Mouse (Mus musculus): ENCODE measurements at regions not wholly inside any gene's neighbourhood (a gene's known extent, or its start where the extent isn't known, plus 50 kb on each side); places are given as distances from the start of the nearest gene placed in this dataset.
A peak's percentile ranks its signal among the peaks of the same experiment; 100 is the strongest.

DNA sequence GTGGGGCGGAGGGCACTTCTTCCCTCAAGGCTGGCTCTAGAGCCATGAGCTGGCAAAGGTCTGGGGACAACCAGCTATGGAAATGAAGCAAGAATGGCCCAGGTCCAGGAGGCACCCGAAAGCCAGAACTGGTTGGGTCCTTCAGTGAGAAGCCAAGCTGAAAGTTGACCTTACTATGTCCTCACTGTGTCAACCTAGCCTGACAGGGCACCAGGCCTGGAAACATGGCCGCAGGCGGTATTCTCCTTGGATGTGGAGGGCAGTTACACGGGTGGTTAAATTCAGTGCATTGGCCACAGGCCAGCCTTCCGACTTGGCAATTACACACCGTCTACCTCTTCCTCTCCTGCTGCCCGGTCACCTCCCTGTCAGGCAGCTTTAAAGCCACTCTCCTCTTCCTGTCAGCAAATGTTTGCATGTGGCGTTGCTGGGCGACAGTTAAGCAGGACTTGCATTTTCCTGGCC, 116.7 kb downstream of the H2al1j start:
- peak; percentile 92 for DNase-seq
- TF ChIP-seq CTCF (conservative IDR thresholded peaks at IDR 0.05; ENCODE audit: insufficient read depth, insufficient read length, low read depth, low read length), result no peak
- 25% methylated on average over 10 of the region's 10 CpGs for WGBS
- Histone ChIP-seq H3K27me3 (replicated peaks; ENCODE audit: control insufficient read depth, insufficient read depth, low read length) (no peaks in the 10 kb centered on the region), H3K27ac (ENCODE audit: insufficient read depth, low read depth, low read length) (no peak overlapping the region), H3K4me1 (ENCODE audit: control insufficient read depth, insufficient read depth, low read length) (peaks cover 4% of the 10 kb centered on the region; the same call in 1 of the 2 replicates), H3K4me3 (ENCODE audit: insufficient read depth, low read depth, low read length) (no peak overlapping the region), H3K36me3 (ENCODE audit: control insufficient read depth, insufficient read depth, low read length) (no peaks in the 10 kb centered on the region)

- WGBS, result 68% methylated on average over 3 of the region's 4 CpGs
These were observed 121.1 kb downstream of the H2al1j start for GRCm38 (mm10) chrX:11448711-11449110.

DNA sequence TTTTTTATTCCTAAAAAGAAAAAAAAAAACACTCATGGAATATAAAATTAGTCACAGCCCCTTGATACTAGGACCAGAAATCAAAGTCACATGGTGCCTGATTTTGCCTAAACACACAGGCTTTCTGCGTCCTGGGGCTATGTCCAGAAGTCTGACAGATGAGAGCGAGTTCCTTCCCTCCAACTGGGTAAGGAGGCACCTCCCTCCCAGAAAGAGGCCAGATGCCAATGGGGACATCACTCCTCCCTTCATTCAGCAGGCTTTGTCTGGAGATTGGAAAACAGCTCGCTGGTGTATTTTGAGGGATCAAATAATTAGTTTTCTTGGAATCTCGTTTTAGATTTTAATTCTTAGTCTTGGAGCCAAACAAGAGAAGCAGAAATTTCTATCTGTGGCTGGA, 130.9 kb downstream of the H2al1j start:
- Histone ChIP-seq H3K4me3 (ENCODE audit: insufficient read depth, low read depth, low read length) (no peak overlapping the region), H3K27me3 (replicated peaks; ENCODE audit: control insufficient read depth, insufficient read depth, low read length) (no peaks in the 10 kb centered on the region), H3K36me3 (ENCODE audit: control insufficient read depth, insufficient read depth, low read length) (no peaks in the 10 kb centered on the region), H3K27ac (ENCODE audit: insufficient read depth, low read depth, low read length) (no peak overlapping the region), H3K4me1 (ENCODE audit: control insufficient read depth, insufficient read depth, low read length) (no peaks in the 10 kb centered on the region)
- WGBS, result 65% methylated on average over 4 of the region's 4 CpGs
- TF ChIP-seq CTCF (conservative IDR thresholded peaks at IDR 0.05; ENCODE audit: insufficient read depth, insufficient read length, low read depth, low read length), result no peak
- no peak for TF ChIP-seq POLR2A (IDR thresholded peaks at IDR 0.05; ENCODE audit: low read depth, low read length)
- no peak for DNase-seq

More at GRCm38 (mm10) chrX:11448711-11449110, 121.1 kb downstream of the H2al1j start:
- TF ChIP-seq CTCF (conservative IDR thresholded peaks at IDR 0.05; ENCODE audit: insufficient read depth, insufficient read length, low read depth, low read length) (no peak), POLR2A (IDR thresholded peaks at IDR 0.05; ENCODE audit: low read depth, low read length) (no peak)
- Histone ChIP-seq H3K27me3 (replicated peaks; ENCODE audit: control insufficient read depth, insufficient read depth, low read length) (no peaks in the 10 kb centered on the region), H3K4me1 (ENCODE audit: control insufficient read depth, insufficient read depth, low read length) (no peaks in the 10 kb centered on the region), H3K36me3 (ENCODE audit: control insufficient read depth, insufficient read depth, low read length) (no peaks in the 10 kb centered on the region), H3K27ac (ENCODE audit: insufficient read depth, low read depth, low read length) (no peak overlapping the region), H3K4me3 (ENCODE audit: insufficient read depth, low read depth, low read length) (no peak overlapping the region)
- peak; percentile 24 for DNase-seq

GRCm38 (mm10) chrX:11463955-11464511, 136.4 kb downstream of the H2al1j start:
- Histone ChIP-seq H3K27ac (ENCODE audit: insufficient read depth, low read depth, low read length) (no peak overlapping the region), H3K4me1 (ENCODE audit: control insufficient read depth, insufficient read depth, low read length) (no peaks in the 10 kb centered on the region), H3K36me3 (ENCODE audit: control insufficient read depth, insufficient read depth, low read length) (no peaks in the 10 kb centered on the region), H3K27me3 (replicated peaks; ENCODE audit: control insufficient read depth, insufficient read depth, low read length) (no peaks in the 10 kb centered on the region), H3K4me3 (ENCODE audit: insufficient read depth, low read depth, low read length) (no peak overlapping the region)
- peak; percentile 21 for DNase-seq
- WGBS, result 55% methylated on average over 3 of the region's 3 CpGs
- TF ChIP-seq POLR2A (IDR thresholded peaks at IDR 0.05; ENCODE audit: low read depth, low read length) (no peak), CTCF (conservative IDR thresholded peaks at IDR 0.05; ENCODE audit: insufficient read depth, insufficient read length, low read depth, low read length) (no peak)

DNA sequence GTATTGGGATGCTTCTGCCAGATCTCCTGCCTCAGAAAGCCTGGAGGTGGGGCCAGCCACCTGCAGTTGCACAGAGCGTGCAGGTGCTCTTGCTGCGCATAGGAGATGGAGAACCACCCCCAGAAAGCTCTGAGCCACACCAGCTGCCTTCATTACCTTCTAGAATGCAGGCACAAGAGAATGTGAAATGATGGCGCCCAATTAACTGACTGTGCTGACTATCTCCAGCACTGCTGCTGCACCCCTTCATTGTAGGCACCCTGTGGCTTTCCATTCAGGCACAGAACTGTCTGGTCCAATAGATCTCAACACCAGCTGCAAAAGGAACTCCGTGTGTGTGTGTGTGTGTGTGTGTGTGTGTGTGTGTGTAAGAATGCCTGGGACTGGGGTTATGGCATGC, 138.6 kb downstream of the H2al1j start:
- DNase-seq, result no peak
- TF ChIP-seq POLR2A (IDR thresholded peaks at IDR 0.05; ENCODE audit: low read depth, low read length) (no peak), CTCF (conservative IDR thresholded peaks at IDR 0.05; ENCODE audit: insufficient read depth, insufficient read length, low read depth, low read length) (no peak)
- Histone ChIP-seq H3K27me3 (replicated peaks; ENCODE audit: control insufficient read depth, insufficient read depth, low read length) (no peaks in the 10 kb centered on the region), H3K27ac (ENCODE audit: insufficient read depth, low read depth, low read length) (no peak overlapping the region), H3K36me3 (ENCODE audit: control insufficient read depth, insufficient read depth, low read length) (no peaks in the 10 kb centered on the region), H3K4me3 (ENCODE audit: insufficient read depth, low read depth, low read length) (no peak overlapping the region), H3K4me1 (ENCODE audit: control insufficient read depth, insufficient read depth, low read length) (no peaks in the 10 kb centered on the region)
- 92% methylated on average over 4 of the region's 4 CpGs for WGBS

GRCm38 (mm10) chrX:11479696-11480339, 152.2 kb downstream of the H2al1j start:
- 0 out of 2 replicates have a peak, but pooled peaks cover 2% of the 10 kb centered on the region for H3K4me1 ChIP-seq (ENCODE audit: control insufficient read depth, insufficient read depth, low read length)
- no peak for DNase-seq
- no peak overlapping the region for H3K4me3 ChIP-seq (ENCODE audit: insufficient read depth, low read depth, low read length)
- 36% methylated on average over 16 of the region's 16 CpGs for WGBS
- no peaks in the 10 kb centered on the region for H3K36me3 ChIP-seq (ENCODE audit: control insufficient read depth, insufficient read depth, low read length)
- no peak overlapping the region for H3K27ac ChIP-seq (ENCODE audit: insufficient read depth, low read depth, low read length)
- TF ChIP-seq POLR2A (IDR thresholded peaks at IDR 0.05; ENCODE audit: low read depth, low read length) (no peak), CTCF (conservative IDR thresholded peaks at IDR 0.05; ENCODE audit: insufficient read depth, insufficient read length, low read depth, low read length) (no peak)
- no peaks in the 10 kb centered on the region for H3K27me3 ChIP-seq (replicated peaks; ENCODE audit: control insufficient read depth, insufficient read depth, low read length)

DNA sequence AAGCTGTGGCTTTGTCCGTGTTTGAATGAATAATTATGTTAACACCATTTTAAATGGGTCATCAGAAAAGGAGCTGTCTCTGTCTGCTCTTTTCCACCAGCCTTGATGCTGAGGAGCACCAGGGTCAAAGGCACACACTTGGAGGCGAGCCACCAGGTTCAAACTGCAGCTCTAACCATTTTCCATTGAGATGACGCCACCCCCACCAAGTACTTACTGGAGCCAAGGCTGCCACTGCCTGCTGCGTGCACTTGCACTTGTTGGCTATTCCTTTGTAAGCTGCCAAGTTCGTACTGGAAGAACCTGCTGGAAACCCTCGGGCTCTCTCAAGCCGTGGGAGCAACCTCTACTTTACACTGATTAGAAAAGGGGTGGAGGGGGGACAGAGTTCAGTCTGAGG, 154.5 kb downstream of the H2al1j start:
- WGBS, result 40% methylated on average over 7 of the region's 7 CpGs
- H3K4me1 ChIP-seq (ENCODE audit: control insufficient read depth, insufficient read depth, low read length), result 0 out of 2 replicates have a peak, but pooled peaks cover 2% of the 10 kb centered on the region
- no peak for TF ChIP-seq CTCF (conservative IDR thresholded peaks at IDR 0.05; ENCODE audit: insufficient read depth, insufficient read length, low read depth, low read length)
- TF ChIP-seq POLR2A (IDR thresholded peaks at IDR 0.05; ENCODE audit: low read depth, low read length), result no peak
- no peaks in the 10 kb centered on the region for H3K27me3 ChIP-seq (replicated peaks; ENCODE audit: control insufficient read depth, insufficient read depth, low read length)
- H3K36me3 ChIP-seq (ENCODE audit: control insufficient read depth, insufficient read depth, low read length), result no peaks in the 10 kb centered on the region
- H3K27ac ChIP-seq (ENCODE audit: insufficient read depth, low read depth, low read length), result no peak overlapping the region
- H3K4me3 ChIP-seq (ENCODE audit: insufficient read depth, low read depth, low read length), result no peak overlapping the region
- DNase-seq, result peak; percentile 78
